Mouse (Mus musculus) hematopoietic multipotent progenitor cell, adult 10-12 weeks (in vitro differentiated cells): ENCODE results near the gene Il11ra2. TPM values are rescaled to one million over a fixed set of nuclear protein-coding genes. Genes with fewer than 3 reads are reported as not detected.

Source experiments
- polyA plus RNA-seq: library from polyadenylated mRNA; stranded (reverse); fragments of >175 nt; gene quantifications from 2 replicates; pipeline ENCODE4 v1.2.3, GENCODE M21; 2012; ENCODE audit warnings: low replicate concordance

The Il11ra2 gene
- polyA plus RNA-seq, result not detected in 2 replicates

DNA sequence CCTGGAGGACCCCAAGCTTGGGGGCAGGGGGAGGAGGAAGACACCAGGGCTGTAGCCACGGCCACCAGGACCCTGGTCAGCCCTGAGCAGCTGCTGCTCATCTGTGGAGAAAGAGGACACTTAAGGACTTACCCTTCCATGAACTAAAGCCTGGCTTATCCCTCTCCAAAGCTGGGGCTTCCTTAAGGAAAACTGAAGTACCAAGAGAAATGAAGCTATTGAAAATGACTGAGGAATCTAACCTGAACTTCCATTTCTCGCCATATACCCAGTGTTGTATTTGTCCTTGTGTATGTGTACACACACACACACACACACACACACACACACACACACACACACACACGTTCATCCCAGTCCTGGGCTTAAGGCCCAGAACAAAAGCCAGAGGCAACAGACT is at the start of gene Il11ra2:
TSS of gene Il11ra2 (minus strand) at position 101 of the 400 bp plus-strand sequence.

DNA sequence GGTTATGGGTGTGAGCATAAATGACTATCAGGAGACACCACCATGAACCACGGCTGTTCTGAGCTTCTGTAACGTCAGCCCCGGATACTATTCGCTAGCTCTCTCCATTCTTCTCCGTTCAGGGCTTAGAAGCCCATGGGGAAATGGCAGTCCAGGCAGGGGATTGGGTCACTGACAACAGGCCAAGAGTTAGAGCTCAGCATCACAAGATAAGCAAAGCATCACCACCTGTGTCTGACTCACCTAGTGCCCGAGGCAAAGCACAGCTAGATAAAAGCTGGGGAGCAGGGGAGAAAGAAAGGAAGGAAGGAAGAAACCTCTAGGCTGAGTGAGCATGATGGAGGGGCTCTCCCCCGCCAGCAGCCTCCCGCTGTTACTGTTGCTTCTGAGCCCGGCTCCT is 6.7 kb downstream of the Il11ra2 start, which contains the start of gene Ccl27b:
TSS of gene Ccl27b (plus strand) at position 301 of the 400 bp plus-strand sequence.

DNA sequence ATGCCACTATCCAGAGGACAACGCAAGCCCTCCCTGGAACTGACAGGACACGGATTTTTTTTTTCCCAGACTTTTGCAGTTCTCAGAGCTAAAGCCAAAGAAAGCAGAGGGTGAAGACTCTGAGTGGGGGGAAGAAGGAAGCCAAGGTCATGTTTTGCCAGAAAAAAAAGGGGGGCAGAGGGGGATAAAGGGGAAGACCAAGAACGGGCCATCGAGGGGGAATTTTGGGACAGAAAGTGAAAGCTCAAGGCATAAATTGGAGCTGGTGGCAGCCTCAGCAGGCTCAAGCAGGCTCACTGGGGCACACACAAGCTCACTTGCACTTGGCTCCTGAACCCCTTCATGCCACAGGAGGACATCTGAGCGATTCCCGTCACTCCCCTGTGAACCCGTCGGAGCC is 32.3 kb downstream of the Il11ra2 start, which contains the start of gene Gm2564:
TSS of gene Gm2564 (plus strand) at position 301 of the 400 bp plus-strand sequence.

DNA sequence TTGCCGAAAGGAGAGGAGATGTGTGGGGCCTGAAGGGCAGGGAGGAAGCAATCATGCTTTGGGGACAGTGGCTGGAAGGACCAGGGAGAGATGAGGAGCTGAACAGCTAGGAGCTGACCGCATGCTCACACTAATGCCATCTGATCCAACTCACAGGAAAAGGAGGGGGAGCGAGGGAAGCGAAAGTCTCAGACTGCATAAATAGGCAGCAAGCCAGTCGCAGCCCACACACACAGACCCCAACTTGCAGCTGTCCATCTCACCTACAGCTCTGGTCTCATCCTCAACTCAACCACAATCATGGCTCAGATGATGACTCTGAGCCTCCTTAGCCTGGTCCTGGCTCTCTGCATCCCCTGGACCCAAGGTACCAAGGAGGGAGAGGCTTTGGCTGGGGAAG is 49.8 kb downstream of the Il11ra2 start, which contains the start of gene Gm10591:
TSS of gene Gm10591 (plus strand) at position 301 of the 400 bp plus-strand sequence.

Other genes with a start within 250 kb of the Il11ra2 start
- gene Gm21586, start 222.5 kb downstream of the Il11ra2 start, polyA plus RNA-seq, result 3.0 TPM in 1 of 2 replicates, not detected in the other
- not detected in 2 replicates for gene Gm2163, start 195.1 kb downstream of the Il11ra2 start, polyA plus RNA-seq
- not detected in 2 replicates for gene Fam205a2, start 133.7 kb downstream of the Il11ra2 start, polyA plus RNA-seq
- not detected in 2 replicates for gene Gm10591, start 49.7 kb downstream of the Il11ra2 start, polyA plus RNA-seq
- not detected in 2 replicates for gene Gm2564, start 32.2 kb downstream of the Il11ra2 start, polyA plus RNA-seq
- gene Ccl27b, start 6.6 kb downstream of the Il11ra2 start, polyA plus RNA-seq, result not detected in 2 replicates
- gene 4930578G10Rik, start 73.7 kb upstream of the Il11ra2 start, polyA plus RNA-seq, result not detected in 2 replicates
- 0.25 TPM in 1 of 2 replicates, not detected in the other for gene Ccl19, start 94.7 kb upstream of the Il11ra2 start, polyA plus RNA-seq
- gene Ccl21a, start 112.1 kb upstream of the Il11ra2 start, polyA plus RNA-seq, result 1.2 and 4.8 TPM in 2 replicates
- gene Fam205a1, start 192.0 kb upstream of the Il11ra2 start, polyA plus RNA-seq, result not detected in 2 replicates
- not detected in 2 replicates for gene Gm12394, start 194.9 kb upstream of the Il11ra2 start, polyA plus RNA-seq
- not detected in 2 replicates for gene Fam205c, start 212.3 kb upstream of the Il11ra2 start, polyA plus RNA-seq